Mouse (Mus musculus) embryo, embryonic 11 days (tissue): ENCODE measurements around the gene Nlrc5.
A peak's percentile ranks its signal among the peaks of the same experiment; 100 is the strongest.

ENCODE experiments used
- DNase-seq: peaks from one replicate; pipeline ENCODE4 v3.0.0-alpha.2; 2015

Gene Nlrc5

GRCm38 (mm10) chr8:94471281-94471680 is 37.1 kb downstream of the Nlrc5 start:
- no peak for DNase-seq

- DNase-seq, result no peak
Observed at GRCm38 (mm10) chr8:94472741-94473140, 38.6 kb downstream of the Nlrc5 start.

GRCm38 (mm10) chr8:94473431-94473830 is 39.3 kb downstream of the Nlrc5 start:
- no peak for DNase-seq

GRCm38 (mm10) chr8:94475786-94476185 is 41.6 kb downstream of the Nlrc5 start:
- DNase-seq, result no peak

- DNase-seq, result no peak
Observed at GRCm38 (mm10) chr8:94476846-94477245, 42.7 kb downstream of the Nlrc5 start.

GRCm38 (mm10) chr8:94482051-94482450 is 47.9 kb downstream of the Nlrc5 start:
- DNase-seq, result peak; percentile 49

GRCm38 (mm10) chr8:94485288-94485687 is 51.1 kb downstream of the Nlrc5 start:
- DNase-seq, result no peak

- peak; percentile 68 for DNase-seq
Observed at GRCm38 (mm10) chr8:94485882-94486281, 51.7 kb downstream of the Nlrc5 start.

GRCm38 (mm10) chr8:94488016-94488415 is 53.9 kb downstream of the Nlrc5 start:
- DNase-seq, result no peak

- peak; percentile 5 for DNase-seq
Observed at GRCm38 (mm10) chr8:94489809-94490483, 55.8 kb downstream of the Nlrc5 start.

- DNase-seq, result peak; percentile 87
Observed at GRCm38 (mm10) chr8:94492021-94492681, 58.0 kb downstream of the Nlrc5 start.

GRCm38 (mm10) chr8:94493240-94493639 is 59.1 kb downstream of the Nlrc5 start:
- peak; percentile 5 for DNase-seq

GRCm38 (mm10) chr8:94515430-94516208 is 81.5 kb downstream of the Nlrc5 start:
- no peak for DNase-seq

GRCm38 (mm10) chr8:94516209-94516593 is 82.0 kb downstream of the Nlrc5 start:
- no peak for DNase-seq

- no peak for DNase-seq
Observed at GRCm38 (mm10) chr8:94516766-94517165, 82.6 kb downstream of the Nlrc5 start.

GRCm38 (mm10) chr8:94518331-94518730 is 84.2 kb downstream of the Nlrc5 start:
- no peak for DNase-seq

GRCm38 (mm10) chr8:94519021-94519420 is 84.9 kb downstream of the Nlrc5 start:
- DNase-seq, result no peak

- no peak for DNase-seq
Observed at GRCm38 (mm10) chr8:94521481-94521880, 87.3 kb downstream of the Nlrc5 start.

- no peak for DNase-seq
Observed at GRCm38 (mm10) chr8:94522482-94522881, 88.3 kb downstream of the Nlrc5 start.

GRCm38 (mm10) chr8:94524554-94524953 is 90.4 kb downstream of the Nlrc5 start:
- DNase-seq, result no peak

GRCm38 (mm10) chr8:94527178-94527577 is 93.0 kb downstream of the Nlrc5 start:
- no peak for DNase-seq

GRCm38 (mm10) chr8:94528245-94528644 is 94.1 kb downstream of the Nlrc5 start:
- DNase-seq, result peak; percentile 62

GRCm38 (mm10) chr8:94529875-94530274 is 95.7 kb downstream of the Nlrc5 start:
- DNase-seq, result no peak

GRCm38 (mm10) chr8:94530643-94531042 is 96.5 kb downstream of the Nlrc5 start:
- DNase-seq, result no peak
